Mouse (Mus musculus): ENCODE results near the gene Anapc1. TPM values are rescaled to one million over a fixed set of nuclear protein-coding genes. Genes with fewer than 3 reads are reported as not detected.
"Not testable (repeated sequence)": the region's sequence is repeated elsewhere in the genome, so short reads cannot be mapped to it uniquely, and the experiment has no call there.

Gene Anapc1
- polyA plus RNA-seq, 1 experiment from 2014 or later: 59.5 TPM

DNA sequence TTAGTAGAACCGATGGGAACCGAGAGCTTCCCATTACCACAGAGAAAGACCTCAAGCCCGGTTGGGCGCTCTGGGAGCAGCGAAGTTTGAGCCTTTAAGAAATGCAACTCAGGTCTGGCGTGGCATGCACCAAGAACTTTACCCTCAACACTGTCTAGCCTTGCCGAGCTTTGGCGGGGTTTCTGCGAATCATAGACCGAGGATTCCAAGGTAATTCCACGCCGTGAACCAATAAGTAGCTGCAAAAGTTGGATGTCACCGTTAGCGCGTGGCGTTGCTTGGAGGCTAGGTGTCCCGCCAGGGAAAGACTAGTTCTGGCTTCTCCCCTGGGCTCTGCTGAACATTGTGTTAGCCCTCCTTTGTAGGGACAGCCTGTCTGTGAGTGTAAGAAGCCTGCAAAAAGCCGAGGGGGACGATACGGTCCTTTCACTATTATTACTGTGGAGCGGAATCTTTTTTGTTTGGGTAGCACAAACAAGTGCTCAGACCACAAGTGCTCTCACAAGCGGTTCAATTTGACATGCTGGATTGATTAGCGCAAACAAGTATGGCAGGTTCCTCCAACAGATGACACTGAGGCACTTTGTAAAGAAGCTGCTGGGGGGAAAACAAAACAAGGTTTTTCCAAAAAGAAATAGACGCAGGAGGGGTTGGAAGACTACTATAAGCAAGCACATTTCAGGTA is 12.2 kb upstream of the Anapc1 start:
- Histone ChIP-seq H3K9ac (replicated peaks; ENCODE audit: low read depth, low read length) (peak overlapping the region; percentile 33; the same call in 1 of the 2 replicates), H3K27ac (ENCODE audit: low read length) (no peak overlapping the region), H3K4me2 (ENCODE audit: low read length) (peak overlapping the region; percentile 85), H3K9me3 (ENCODE audit: control insufficient read depth, low read length) (no peaks in the 10 kb centered on the region), H3K27me3 (replicated peaks; ENCODE audit: control insufficient read depth, insufficient read depth, low read length) (peaks cover 3% of the 10 kb centered on the region; the same call in 1 of the 2 replicates), H3K4me1 (replicated peaks; ENCODE audit: control insufficient read depth, insufficient read depth, low read length) (peaks cover 13% of the 10 kb centered on the region), H3K36me3 (ENCODE audit: control insufficient read depth, insufficient read depth) (no peaks in the 10 kb centered on the region), H3K4me3 (replicated peaks; ENCODE audit: low read length) (peak overlapping the region; percentile 49)
- WGBS: under 1% methylated on average over 24 of the region's 24 CpGs
- ATAC-seq: 0 out of 2 replicates have a peak, but pooled peaks have one; percentile 19

DNA sequence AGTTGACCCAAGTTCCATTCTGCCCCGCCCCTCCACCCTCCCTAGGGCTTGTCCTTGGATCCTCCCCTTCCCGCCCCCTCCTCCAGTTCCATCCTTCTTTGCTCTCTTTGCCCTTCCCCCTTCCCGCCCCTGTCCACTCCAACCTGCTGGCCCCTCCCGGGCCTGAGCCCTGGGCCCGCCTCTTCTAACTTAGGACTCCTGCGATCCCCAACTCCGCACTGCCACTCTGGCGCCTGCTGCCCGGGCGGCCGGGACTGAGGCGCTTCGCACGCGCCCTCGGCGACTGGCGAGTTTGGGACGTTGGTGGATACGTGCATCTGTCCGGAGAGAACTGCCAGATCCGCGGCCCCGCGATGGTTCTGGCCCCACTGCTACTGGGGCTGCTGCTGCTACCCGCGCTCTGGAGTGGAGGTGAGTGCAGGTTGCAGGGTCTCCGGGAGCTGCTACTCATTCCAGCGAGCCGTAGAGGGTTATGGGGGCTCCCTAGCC is 11.5 kb upstream of the Anapc1 start, which contains the start of gene Mertk:
Gene Mertk, plus strand, starts transcription at position 264 of the 489 bp plus-strand sequence.
- peaks cover 3% of the 10 kb centered on the region; the same call in 1 of the 2 replicates for H3K27me3 ChIP-seq (replicated peaks; ENCODE audit: control insufficient read depth, insufficient read depth, low read length)
- H3K4me1 ChIP-seq (replicated peaks; ENCODE audit: control insufficient read depth, insufficient read depth, low read length): peaks cover 13% of the 10 kb centered on the region
- H3K9ac ChIP-seq (replicated peaks; ENCODE audit: low read depth, low read length): peak within 1 kb of the TSS; percentile 33
- under 1% methylated on average over 30 of the region's 30 CpGs for WGBS
- no peaks in the 10 kb centered on the region for H3K9me3 ChIP-seq (ENCODE audit: control insufficient read depth, low read length)
- ATAC-seq: peak; percentile 80
- peak within 1 kb of the TSS; percentile 85 for H3K4me2 ChIP-seq (ENCODE audit: low read length)
- no peak within 1 kb of the TSS for H3K27ac ChIP-seq (ENCODE audit: low read length)
- H3K4me3 ChIP-seq (replicated peaks; ENCODE audit: low read length): peak within 1 kb of the TSS; percentile 49
- H3K36me3 ChIP-seq (ENCODE audit: control insufficient read depth, insufficient read depth): no peaks in the 10 kb centered on the region

DNA sequence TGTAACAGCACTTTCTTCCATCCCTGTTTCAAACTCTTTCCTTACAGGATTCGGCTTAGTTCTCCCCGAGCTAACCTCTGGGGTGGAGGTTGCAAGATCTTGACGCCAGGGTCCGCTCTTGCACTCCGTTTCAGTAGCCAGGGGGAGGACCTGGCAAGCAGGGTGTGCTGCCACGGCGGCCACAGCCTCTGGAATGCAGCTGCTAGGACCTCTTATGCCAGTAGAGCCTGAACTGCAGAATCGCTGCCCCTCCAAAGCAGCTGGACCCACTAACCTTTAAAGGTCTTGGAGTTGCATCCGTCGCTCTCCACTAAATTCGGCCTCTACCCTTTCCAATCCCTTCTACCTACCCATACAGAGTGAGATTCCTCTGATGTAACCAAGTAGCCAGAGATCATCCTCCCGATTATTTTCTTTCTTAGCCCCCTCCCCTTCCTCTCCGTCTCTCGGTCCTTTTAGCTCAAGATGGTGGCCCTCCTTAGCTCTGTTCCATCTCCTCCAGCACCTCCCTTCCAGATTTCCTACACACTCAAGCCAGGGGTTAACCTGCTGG is 11.0 kb upstream of the Anapc1 start:
- Histone ChIP-seq H3K4me3 (replicated peaks; ENCODE audit: low read length) (peak overlapping the region; percentile 49), H3K4me2 (ENCODE audit: low read length) (peak overlapping the region; percentile 85), H3K36me3 (ENCODE audit: control insufficient read depth, insufficient read depth) (no peaks in the 10 kb centered on the region), H3K9me3 (ENCODE audit: control insufficient read depth, low read length) (no peaks in the 10 kb centered on the region), H3K27ac (ENCODE audit: low read length) (no peak overlapping the region), H3K27me3 (replicated peaks; ENCODE audit: control insufficient read depth, insufficient read depth, low read length) (peaks cover 3% of the 10 kb centered on the region; the same call in 1 of the 2 replicates), H3K9ac (replicated peaks; ENCODE audit: low read depth, low read length) (peak overlapping the region; percentile 33), H3K4me1 (replicated peaks; ENCODE audit: control insufficient read depth, insufficient read depth, low read length) (peaks cover 13% of the 10 kb centered on the region)
- WGBS: 0% methylated on average over 14 of the region's 14 CpGs
- peak; percentile 89 for ATAC-seq

DNA sequence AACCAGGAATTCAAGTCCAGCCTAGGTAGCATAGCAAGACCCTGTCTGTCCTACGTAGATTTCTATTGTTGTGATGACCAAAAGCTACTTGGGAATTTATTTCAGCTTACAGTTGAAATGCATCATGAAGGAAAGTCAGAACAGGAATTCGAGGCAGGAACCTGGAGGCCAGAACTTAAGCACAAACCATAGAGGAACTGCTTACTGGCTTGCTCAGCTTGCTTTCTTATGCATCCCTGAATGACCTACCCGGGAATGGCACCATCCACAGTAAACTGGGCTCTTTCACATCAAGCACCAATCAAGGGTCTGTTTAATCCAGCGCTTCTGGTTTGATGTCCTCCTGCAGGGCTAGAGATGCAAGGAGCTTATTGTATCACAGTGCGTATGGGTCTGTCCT is 10.4 kb upstream of the Anapc1 start:
- ATAC-seq: no peak
- Histone ChIP-seq H3K4me2 (ENCODE audit: low read length) (no peak overlapping the region), H3K27me3 (replicated peaks; ENCODE audit: control insufficient read depth, insufficient read depth, low read length) (peaks cover 3% of the 10 kb centered on the region; the same call in 1 of the 2 replicates), H3K27ac (ENCODE audit: low read length) (no peak overlapping the region), H3K4me1 (replicated peaks; ENCODE audit: control insufficient read depth, insufficient read depth, low read length) (peaks cover 13% of the 10 kb centered on the region), H3K9ac (replicated peaks; ENCODE audit: low read depth, low read length) (no peak overlapping the region), H3K9me3 (ENCODE audit: control insufficient read depth, low read length) (no peaks in the 10 kb centered on the region), H3K36me3 (ENCODE audit: control insufficient read depth, insufficient read depth) (no peaks in the 10 kb centered on the region), H3K4me3 (replicated peaks; ENCODE audit: low read length) (no peak overlapping the region)
- 52% methylated on average over 5 of the region's 5 CpGs for WGBS

DNA sequence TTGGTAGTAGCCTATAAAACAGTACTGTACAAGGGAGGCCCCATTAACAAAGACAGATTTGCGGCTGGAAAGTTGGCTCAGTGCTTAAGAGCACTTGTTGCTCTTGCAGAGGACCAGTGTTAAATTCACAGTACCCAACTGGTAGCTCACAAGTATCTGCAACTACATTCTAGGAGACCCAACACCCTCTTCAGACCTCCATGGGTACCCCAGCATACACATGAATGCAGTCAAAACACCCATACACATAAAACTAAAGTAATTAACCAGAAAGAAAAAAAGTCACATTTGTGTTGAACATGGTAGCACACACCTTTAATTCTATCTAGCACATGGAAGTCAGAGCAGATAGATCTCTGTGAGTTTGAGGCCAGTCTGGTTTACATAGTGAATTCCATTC is 9.9 kb upstream of the Anapc1 start:
- H3K27ac ChIP-seq (ENCODE audit: low read length): no peak overlapping the region
- H3K27me3 ChIP-seq (replicated peaks; ENCODE audit: control insufficient read depth, insufficient read depth, low read length): peaks cover 3% of the 10 kb centered on the region; the same call in 1 of the 2 replicates
- peaks cover 13% of the 10 kb centered on the region for H3K4me1 ChIP-seq (replicated peaks; ENCODE audit: control insufficient read depth, insufficient read depth, low read length)
- no peaks in the 10 kb centered on the region for H3K36me3 ChIP-seq (ENCODE audit: control insufficient read depth, insufficient read depth)
- H3K9ac ChIP-seq (replicated peaks; ENCODE audit: low read depth, low read length): no peak overlapping the region
- no peak overlapping the region for H3K4me3 ChIP-seq (replicated peaks; ENCODE audit: low read length)
- no peaks in the 10 kb centered on the region for H3K9me3 ChIP-seq (ENCODE audit: control insufficient read depth, low read length)
- 91% methylated on average over 1 of the region's 1 CpGs for WGBS
- no peak for ATAC-seq
- no peak overlapping the region for H3K4me2 ChIP-seq (ENCODE audit: low read length)

DNA sequence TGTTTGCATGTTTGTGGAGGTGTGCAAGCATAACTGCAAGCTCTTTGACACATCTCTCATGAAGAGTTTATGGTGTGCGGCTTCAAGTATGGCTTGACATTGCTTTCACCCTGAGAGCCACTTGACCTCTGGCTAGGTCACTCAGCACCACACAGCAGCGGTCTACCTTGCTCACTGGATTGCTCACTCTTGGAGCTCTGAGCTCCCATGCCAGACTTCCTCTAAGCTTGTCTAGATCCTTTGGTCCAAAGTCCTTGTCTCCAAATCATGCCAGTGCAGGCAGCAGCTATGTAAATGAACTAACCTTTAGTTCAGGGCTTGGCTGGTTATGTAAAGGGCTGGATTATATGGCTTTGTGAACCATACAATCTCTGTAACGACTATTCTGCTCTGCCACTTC is 9.2 kb upstream of the Anapc1 start:
- Histone ChIP-seq H3K9ac (replicated peaks; ENCODE audit: low read depth, low read length) (no peak overlapping the region), H3K36me3 (ENCODE audit: control insufficient read depth, insufficient read depth) (no peaks in the 10 kb centered on the region), H3K9me3 (ENCODE audit: control insufficient read depth, low read length) (no peaks in the 10 kb centered on the region), H3K27me3 (replicated peaks; ENCODE audit: control insufficient read depth, insufficient read depth, low read length) (peaks cover 3% of the 10 kb centered on the region; the same call in 1 of the 2 replicates), H3K4me3 (replicated peaks; ENCODE audit: low read length) (no peak overlapping the region), H3K4me1 (replicated peaks; ENCODE audit: control insufficient read depth, insufficient read depth, low read length) (peaks cover 13% of the 10 kb centered on the region), H3K4me2 (ENCODE audit: low read length) (no peak overlapping the region), H3K27ac (ENCODE audit: low read length) (no peak overlapping the region)
- no peak for ATAC-seq
- WGBS: 80% methylated on average over 3 of the region's 3 CpGs

DNA sequence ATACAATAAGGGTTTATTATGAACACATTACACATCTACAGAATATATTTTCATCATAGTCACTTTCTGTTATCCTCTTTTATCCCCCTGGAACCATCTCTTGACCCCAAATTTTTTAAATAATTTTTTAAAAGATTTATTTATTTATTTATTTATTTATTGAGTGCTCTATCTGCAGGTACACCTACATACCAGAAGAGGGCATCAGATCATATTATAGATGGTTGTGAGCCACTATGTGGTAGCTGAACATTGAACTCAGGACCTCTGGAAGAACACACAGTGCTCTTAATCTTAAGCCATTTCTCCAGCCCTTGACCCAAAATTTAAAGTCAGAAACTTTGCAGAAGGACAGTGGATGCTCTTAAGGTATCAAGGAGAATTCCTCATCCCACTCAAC is 7.4 kb upstream of the Anapc1 start:
- Histone ChIP-seq H3K9me3 (ENCODE audit: control insufficient read depth, low read length) (no peaks in the 10 kb centered on the region), H3K36me3 (ENCODE audit: control insufficient read depth, insufficient read depth) (no peaks in the 10 kb centered on the region), H3K4me1 (replicated peaks; ENCODE audit: control insufficient read depth, insufficient read depth, low read length) (peaks cover 13% of the 10 kb centered on the region), H3K4me2 (ENCODE audit: low read length) (no peak overlapping the region), H3K9ac (replicated peaks; ENCODE audit: low read depth, low read length) (no peak overlapping the region), H3K27ac (ENCODE audit: low read length) (no peak overlapping the region), H3K4me3 (replicated peaks; ENCODE audit: low read length) (no peak overlapping the region), H3K27me3 (replicated peaks; ENCODE audit: control insufficient read depth, insufficient read depth, low read length) (peaks cover 3% of the 10 kb centered on the region; the same call in 1 of the 2 replicates)
- no peak for ATAC-seq

DNA sequence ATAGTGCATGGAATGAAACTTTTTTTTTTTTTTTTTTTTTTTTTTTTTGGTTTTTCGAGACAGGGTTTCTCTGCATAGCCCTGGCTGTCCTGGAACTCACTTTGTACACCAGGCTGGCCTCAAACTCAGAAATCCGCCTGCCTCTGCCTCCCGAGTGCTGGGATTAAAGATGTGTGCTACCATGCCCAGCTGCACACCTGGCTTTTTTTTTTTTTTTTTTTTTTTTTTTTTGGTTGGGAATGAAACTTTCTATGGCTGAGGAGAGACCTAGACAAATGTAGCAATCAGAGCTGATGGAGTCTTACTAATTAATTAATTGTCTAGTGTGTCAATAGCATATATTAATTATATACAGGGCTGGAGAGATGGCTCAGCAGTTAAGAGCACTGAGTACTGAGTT is 6.6 kb upstream of the Anapc1 start:
- not testable (repeated sequence) for H3K9ac ChIP-seq (replicated peaks; ENCODE audit: low read depth, low read length); H3K36me3 ChIP-seq (ENCODE audit: control insufficient read depth, insufficient read depth); ATAC-seq; H3K27me3 ChIP-seq (replicated peaks; ENCODE audit: control insufficient read depth, insufficient read depth, low read length); H3K4me2 ChIP-seq (ENCODE audit: low read length); H3K27ac ChIP-seq (ENCODE audit: low read length); H3K4me1 ChIP-seq (replicated peaks; ENCODE audit: control insufficient read depth, insufficient read depth, low read length); H3K9me3 ChIP-seq (ENCODE audit: control insufficient read depth, low read length); H3K4me3 ChIP-seq (replicated peaks; ENCODE audit: low read length)
- WGBS: 96% methylated on average over 2 of the region's 3 CpGs

DNA sequence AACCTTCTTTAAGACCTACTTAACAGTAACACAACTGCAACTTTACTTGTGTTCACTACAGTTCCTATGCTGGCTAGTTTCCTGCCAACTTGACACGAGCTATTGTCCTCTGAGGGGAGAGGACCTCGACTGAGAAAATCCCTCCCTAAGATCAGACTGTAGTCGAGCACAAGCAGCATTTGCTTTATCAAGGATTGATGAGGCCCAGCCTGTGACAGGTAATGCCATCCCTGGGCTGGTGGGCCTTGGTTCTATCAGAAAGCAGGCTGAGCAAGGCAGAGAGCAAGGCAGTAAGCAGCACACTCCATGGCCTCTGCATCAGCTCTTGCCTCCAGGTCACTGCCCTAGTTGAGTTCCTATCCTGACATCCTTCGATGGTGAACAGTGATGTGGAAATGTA is 6.0 kb upstream of the Anapc1 start:
- H3K9me3 ChIP-seq (ENCODE audit: control insufficient read depth, low read length): no peaks in the 10 kb centered on the region
- peaks cover 4% of the 10 kb centered on the region; the same call in 1 of the 2 replicates for H3K4me1 ChIP-seq (replicated peaks; ENCODE audit: control insufficient read depth, insufficient read depth, low read length)
- no peak overlapping the region for H3K9ac ChIP-seq (replicated peaks; ENCODE audit: low read depth, low read length)
- H3K27ac ChIP-seq (ENCODE audit: low read length): no peak overlapping the region
- H3K36me3 ChIP-seq (ENCODE audit: control insufficient read depth, insufficient read depth): no peaks in the 10 kb centered on the region
- no peak overlapping the region for H3K4me2 ChIP-seq (ENCODE audit: low read length)
- no peak overlapping the region for H3K4me3 ChIP-seq (replicated peaks; ENCODE audit: low read length)
- WGBS: 68% methylated on average over 4 of the region's 4 CpGs
- no peaks in the 10 kb centered on the region for H3K27me3 ChIP-seq (replicated peaks; ENCODE audit: control insufficient read depth, insufficient read depth, low read length)
- ATAC-seq: no peak
